ENCODE assay signal across 8 mouse cellular contexts in genomic region chr3:79161093-79161723, GRCm38 (mm10).
DNase-seq lines count a peak whose midpoint lies in the region; ATAC-seq and TF ChIP-seq lines count a peak whose summit lies in the region.

No protein-coding gene starts in this region.

- no peak for ATAC-seq in embryonic facial prominence, embryonic 11.5 days (replicated peaks; ENCODE audit: insufficient number of reproducible peaks, low FRiP score, low TSS enrichment, low read depth)
- ATAC-seq in CD4-positive, CD25-positive, alpha-beta regulatory T cell, adult 4 months, result peak; percentile 39
- ATAC-seq in forebrain, embryonic 14.5 days, result peak; percentile 80
- ATAC-seq in kidney, postnatal 0 days (replicated peaks; ENCODE audit: low FRiP score, low read depth), result no peak
- peak; percentile 42; the same call in 1 of the 2 replicates for ATAC-seq in neural tube, embryonic 13.5 days (ENCODE audit: low read depth)

- H3K9ac ChIP-seq in embryonic facial prominence, embryonic 11.5 days (replicated peaks; ENCODE audit: low read length), result no peak overlapping the region
- H3K9ac ChIP-seq in forebrain, embryonic 14.5 days (ENCODE audit: low read length), result no peak overlapping the region; the same call in 1 of the 2 replicates
- H3K9ac ChIP-seq in kidney, postnatal 0 days (ENCODE audit: low read depth, low read length), result 0 out of 2 replicates have a peak overlapping the region, but pooled peaks have one; percentile 8
- peak overlapping the region; percentile 38 for H3K9ac ChIP-seq in neural tube, embryonic 13.5 days

- no peak overlapping the region for H3K4me3 ChIP-seq in embryonic facial prominence, embryonic 11.5 days (ENCODE audit: low read depth, low read length)
- H3K4me3 ChIP-seq in embryonic facial prominence, embryonic 10.5 days, result no peak overlapping the region
- H3K4me3 ChIP-seq in forebrain, embryonic 14.5 days (ENCODE audit: low read depth, low read length), result no peak overlapping the region
- H3K4me3 ChIP-seq in kidney, postnatal 0 days (replicated peaks; ENCODE audit: low read depth, low read length), result 0 out of 2 replicates have a peak overlapping the region, but pooled peaks have one; percentile 0
- no peak overlapping the region for H3K4me3 ChIP-seq in neural tube, embryonic 13.5 days

- no peaks in the 10 kb centered on the region for H3K36me3 ChIP-seq in embryonic facial prominence, embryonic 11.5 days (replicated peaks; ENCODE audit: control insufficient read depth, insufficient read depth, low read depth, low read length)
- H3K36me3 ChIP-seq in embryonic facial prominence, embryonic 10.5 days (replicated peaks), result no peaks in the 10 kb centered on the region
- no peaks in the 10 kb centered on the region for H3K36me3 ChIP-seq in forebrain, embryonic 14.5 days (ENCODE audit: control insufficient read depth, insufficient read depth, low read length)
- no peaks in the 10 kb centered on the region for H3K36me3 ChIP-seq in kidney, postnatal 0 days (ENCODE audit: insufficient read depth, low read length)
- H3K36me3 ChIP-seq in neural tube, embryonic 13.5 days, result no peaks in the 10 kb centered on the region

- peak; percentile 46 for DNase-seq in embryonic facial prominence, embryonic 11.5 days (ENCODE audit: low spot score)
- DNase-seq in embryonic facial prominence, embryonic 10.5 days (ENCODE audit: low spot score), result no peak
- peak; percentile 78 for DNase-seq in forebrain, embryonic 14.5 days (ENCODE audit: low spot score)
- peak; percentile 78 for DNase-seq in kidney, postnatal 0 days (ENCODE audit: low spot score)
- DNase-seq in urinary bladder, postnatal 10 days (ENCODE audit: low spot score), result no peak
- DNase-seq in thymus, adult 18-20 months, result no peak

- H3K27ac ChIP-seq in embryonic facial prominence, embryonic 11.5 days (replicated peaks; ENCODE audit: low read depth, low read length), result no peak overlapping the region
- no peak overlapping the region for H3K27ac ChIP-seq in embryonic facial prominence, embryonic 10.5 days (replicated peaks)
- H3K27ac ChIP-seq in forebrain, embryonic 14.5 days (ENCODE audit: low read depth, low read length), result peak overlapping the region; percentile 70
- H3K27ac ChIP-seq in kidney, postnatal 0 days, result peak overlapping the region; percentile 51; the same call in 1 of the 2 replicates
- H3K27ac ChIP-seq in neural tube, embryonic 13.5 days (replicated peaks), result peak overlapping the region; percentile 55

- no peaks in the 10 kb centered on the region for H3K4me1 ChIP-seq in embryonic facial prominence, embryonic 11.5 days (ENCODE audit: control insufficient read depth, insufficient read depth, low read length)
- peaks cover 13% of the 10 kb centered on the region for H3K4me1 ChIP-seq in embryonic facial prominence, embryonic 10.5 days
- H3K4me1 ChIP-seq in forebrain, embryonic 14.5 days (ENCODE audit: control insufficient read depth, insufficient read depth, low read length), result peaks cover 13% of the 10 kb centered on the region
- peaks cover 13% of the 10 kb centered on the region; the same call in 1 of the 2 replicates for H3K4me1 ChIP-seq in kidney, postnatal 0 days (replicated peaks; ENCODE audit: insufficient read depth, low read length)
- peaks cover 22% of the 10 kb centered on the region for H3K4me1 ChIP-seq in neural tube, embryonic 13.5 days (replicated peaks)

- WGBS in embryonic facial prominence, embryonic 11.5 days, result 58% methylated on average over 6 of the region's 6 CpGs
- WGBS in embryonic facial prominence, embryonic 10.5 days, result 70% methylated on average over 6 of the region's 6 CpGs
- WGBS in forebrain, embryonic 14.5 days, result 32% methylated on average over 6 of the region's 6 CpGs
- WGBS in kidney, postnatal 0 days, result 55% methylated on average over 6 of the region's 6 CpGs
- 43% methylated on average over 6 of the region's 6 CpGs for WGBS in neural tube, embryonic 13.5 days

- TF ChIP-seq CTCF in kidney, postnatal 0 days (IDR thresholded peaks at IDR 0.05; ENCODE audit: low read depth), result no peak

- H3K27me3 ChIP-seq in embryonic facial prominence, embryonic 11.5 days (ENCODE audit: control insufficient read depth, insufficient read depth, low read length), result no peaks in the 10 kb centered on the region
- no peaks in the 10 kb centered on the region for H3K27me3 ChIP-seq in embryonic facial prominence, embryonic 10.5 days (replicated peaks; ENCODE audit: low read depth, poor library complexity, severe bottlenecking)
- no peaks in the 10 kb centered on the region for H3K27me3 ChIP-seq in forebrain, embryonic 14.5 days (replicated peaks; ENCODE audit: control insufficient read depth, insufficient read depth, low read length)
- no peaks in the 10 kb centered on the region for H3K27me3 ChIP-seq in kidney, postnatal 0 days (ENCODE audit: insufficient read depth, low read length)
- H3K27me3 ChIP-seq in neural tube, embryonic 13.5 days, result no peaks in the 10 kb centered on the region

- no peaks in the 10 kb centered on the region for H3K9me3 ChIP-seq in embryonic facial prominence, embryonic 11.5 days (replicated peaks; ENCODE audit: control insufficient read depth, low read length)
- no peaks in the 10 kb centered on the region for H3K9me3 ChIP-seq in embryonic facial prominence, embryonic 10.5 days
- H3K9me3 ChIP-seq in forebrain, embryonic 14.5 days (replicated peaks; ENCODE audit: control insufficient read depth, low read length), result no peaks in the 10 kb centered on the region
- H3K9me3 ChIP-seq in kidney, postnatal 0 days (replicated peaks; ENCODE audit: low read length), result no peaks in the 10 kb centered on the region
- no peaks in the 10 kb centered on the region for H3K9me3 ChIP-seq in neural tube, embryonic 13.5 days

- H3K4me2 ChIP-seq in embryonic facial prominence, embryonic 11.5 days (ENCODE audit: low read depth, low read length), result no peak overlapping the region
- H3K4me2 ChIP-seq in forebrain, embryonic 14.5 days (ENCODE audit: low read length), result peak overlapping the region; percentile 24
- peak overlapping the region; percentile 25 for H3K4me2 ChIP-seq in kidney, postnatal 0 days (ENCODE audit: low read length)
- H3K4me2 ChIP-seq in neural tube, embryonic 13.5 days, result peak overlapping the region; percentile 34

Comparison
In these comparisons a context has a peak if more than half of its experiments do, and no peak if none do; other contexts are left out.
1. DNase-seq: peak in embryonic facial prominence, embryonic 11.5 days (single experiment), forebrain, embryonic 14.5 days (single experiment) and kidney, postnatal 0 days (single experiment); none in embryonic facial prominence, embryonic 10.5 days (single experiment), urinary bladder, postnatal 10 days (single experiment) and thymus, adult 18-20 months (0 of 2).
2. ATAC-seq: peak in CD4-positive, CD25-positive, alpha-beta regulatory T cell, adult 4 months (single experiment), forebrain, embryonic 14.5 days (single experiment) and neural tube, embryonic 13.5 days (single experiment); none in embryonic facial prominence, embryonic 11.5 days (single experiment) and kidney, postnatal 0 days (single experiment).
3. H3K27ac ChIP-seq: peak in forebrain, embryonic 14.5 days (single experiment), kidney, postnatal 0 days (single experiment) and neural tube, embryonic 13.5 days (single experiment); none in embryonic facial prominence, embryonic 11.5 days (single experiment) and embryonic facial prominence, embryonic 10.5 days (single experiment).
4. H3K9ac ChIP-seq: peak in kidney, postnatal 0 days (single experiment) and neural tube, embryonic 13.5 days (single experiment); none in embryonic facial prominence, embryonic 11.5 days (single experiment) and forebrain, embryonic 14.5 days (single experiment).